Mouse (Mus musculus) monocyte, adult 5-6 weeks (primary cell): ENCODE measurements around the gene Cdk19. TPM values are rescaled to one million over a fixed set of nuclear protein-coding genes. Genes with fewer than 3 reads are reported as not detected.
"Not testable (repeated sequence)": the region's sequence is repeated elsewhere in the genome, so short reads cannot be mapped to it uniquely, and the experiment has no call there.

Experiments
- ATAC-seq: fragments of 153-309, 156-312 bp; replicated peaks from 2 replicates; pipeline ENCODE4 v1.8.0; 2017; ENCODE audit warnings: mild to moderate bottlenecking; ENCODE audit not compliant: low TSS enrichment, insufficient number of reproducible peaks, severe bottlenecking, poor library complexity, low FRiP score
- total RNA-seq: library from RNA; stranded (forward); fragments of 200-1000, 200-491, 200-594 nt; gene quantifications from 3 replicates; pipeline ENCODE4 v1.2.3, GENCODE M21; 2017

The Cdk19 gene
- total RNA-seq, 1 experiment from 2014 or later = 36.1 TPM

- no peak for ATAC-seq
Measured at GRCm38 (mm10) chr10:40526986-40527385, 187.6 kb downstream of the Cdk19 start.

GRCm38 (mm10) chr10:40527573-40527972, 188.2 kb downstream of the Cdk19 start:
- ATAC-seq = no peak

- ATAC-seq = no peak
Measured at GRCm38 (mm10) chr10:40528668-40529067, 189.3 kb downstream of the Cdk19 start.

GRCm38 (mm10) chr10:40529617-40530016, 190.3 kb downstream of the Cdk19 start:
- ATAC-seq = no peak; the same call in 1 of the 2 replicates

- no peak for ATAC-seq
Measured at GRCm38 (mm10) chr10:40530661-40531060, 191.3 kb downstream of the Cdk19 start.

- not testable (repeated sequence) for ATAC-seq
Measured at GRCm38 (mm10) chr10:40532586-40532985, 193.2 kb downstream of the Cdk19 start.

Other genes starting within 250 kb of the Cdk19 start
- 19.6 to 23.9 TPM (median 23.2 TPM) in 3 replicates for gene Slc16a10, start 197.3 kb upstream of the Cdk19 start, total RNA-seq
- gene Rpf2, start 92.5 kb upstream of the Cdk19 start, total RNA-seq = 45.3 to 56.4 TPM (median 53.7 TPM) in 3 replicates
- gene Gtf3c6, start 81.5 kb upstream of the Cdk19 start, total RNA-seq = 59.3 to 82.5 TPM (median 81.6 TPM) in 3 replicates
- 78.0 to 100 TPM (median 91.1 TPM) in 3 replicates for gene Amd1, start 37.4 kb upstream of the Cdk19 start, total RNA-seq
- gene Slc22a16, start 230.8 kb downstream of the Cdk19 start, total RNA-seq = not detected in 3 replicates